Mouse (Mus musculus): ENCODE measurements around the gene Tk1. TPM values are rescaled to one million over a fixed set of nuclear protein-coding genes. Genes with fewer than 3 reads are reported as not detected.

The Tk1 gene
- polyA plus RNA-seq, 1 experiment from 2014 or later, result 120 TPM

DNA sequence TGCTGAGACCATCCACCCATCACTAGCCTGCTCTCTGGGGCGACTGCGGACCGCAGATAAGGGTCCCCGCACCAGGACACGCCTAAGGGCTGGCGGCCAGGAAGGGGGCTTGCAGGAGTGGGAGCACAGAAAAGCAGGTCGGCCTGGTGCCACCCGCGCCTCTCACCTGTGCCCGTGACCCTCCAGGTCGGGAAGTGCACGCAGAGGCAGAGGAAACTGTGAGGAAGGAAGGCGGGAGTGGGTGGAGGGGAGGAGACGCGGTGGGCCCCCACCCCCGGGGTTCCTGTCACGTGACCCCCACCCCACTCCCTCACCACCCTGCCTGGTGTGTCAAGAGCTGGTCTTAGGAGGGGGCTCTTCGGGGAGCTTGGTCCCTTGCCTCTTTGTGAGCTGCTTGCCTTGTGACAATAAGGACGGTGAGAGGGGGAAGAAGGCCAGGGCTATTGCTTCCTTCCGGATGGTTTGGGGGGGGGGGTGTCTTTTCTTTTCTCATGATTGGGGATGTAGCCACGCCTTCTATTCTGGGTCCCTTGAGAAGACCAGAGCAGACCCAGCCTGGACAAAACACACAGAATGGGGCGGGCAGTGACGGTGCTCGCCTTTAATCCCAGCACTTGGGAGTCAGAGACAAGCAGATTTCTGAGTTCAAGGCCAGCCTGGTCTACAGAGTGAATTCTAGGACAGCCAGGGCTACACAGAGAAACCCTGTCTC is 43.7 kb downstream of the Tk1 start, which contains the start of the genes Tmc8 and Tmc6:
TSS of gene Tmc8 (plus strand) at position 84 of the 712 bp plus-strand sequence.
TSS of gene Tmc6 (minus strand) at position 206 of the 712 bp plus-strand sequence.
- peak within 1 kb of the TSS; percentile 61 for H3K4me3 ChIP-seq (replicated peaks; ENCODE audit: low read length)
- H3K27me3 ChIP-seq (ENCODE audit: control insufficient read depth, insufficient read depth, low read length), result no peaks in the 10 kb centered on the region
- peak within 1 kb of the TSS; percentile 97 for H3K27ac ChIP-seq (ENCODE audit: low read length)
- H3K9me3 ChIP-seq (replicated peaks; ENCODE audit: control insufficient read depth, low read length), result no peaks in the 10 kb centered on the region
- H3K4me2 ChIP-seq (ENCODE audit: low read depth, low read length), result peak within 1 kb of the TSS; percentile 83
- H3K36me3 ChIP-seq (ENCODE audit: control insufficient read depth, insufficient read depth, low read length), result no peaks in the 10 kb centered on the region
- ATAC-seq (ENCODE audit: insufficient read depth, low FRiP score), result no peak; the same call in 1 of the 2 replicates
- H3K4me1 ChIP-seq (ENCODE audit: control insufficient read depth, insufficient read depth, low read length), result peaks cover 43% of the 10 kb centered on the region
- H3K9ac ChIP-seq (ENCODE audit: low read length), result peak within 1 kb of the TSS; percentile 56
- 46% methylated on average over 24 of the region's 24 CpGs for WGBS

DNA sequence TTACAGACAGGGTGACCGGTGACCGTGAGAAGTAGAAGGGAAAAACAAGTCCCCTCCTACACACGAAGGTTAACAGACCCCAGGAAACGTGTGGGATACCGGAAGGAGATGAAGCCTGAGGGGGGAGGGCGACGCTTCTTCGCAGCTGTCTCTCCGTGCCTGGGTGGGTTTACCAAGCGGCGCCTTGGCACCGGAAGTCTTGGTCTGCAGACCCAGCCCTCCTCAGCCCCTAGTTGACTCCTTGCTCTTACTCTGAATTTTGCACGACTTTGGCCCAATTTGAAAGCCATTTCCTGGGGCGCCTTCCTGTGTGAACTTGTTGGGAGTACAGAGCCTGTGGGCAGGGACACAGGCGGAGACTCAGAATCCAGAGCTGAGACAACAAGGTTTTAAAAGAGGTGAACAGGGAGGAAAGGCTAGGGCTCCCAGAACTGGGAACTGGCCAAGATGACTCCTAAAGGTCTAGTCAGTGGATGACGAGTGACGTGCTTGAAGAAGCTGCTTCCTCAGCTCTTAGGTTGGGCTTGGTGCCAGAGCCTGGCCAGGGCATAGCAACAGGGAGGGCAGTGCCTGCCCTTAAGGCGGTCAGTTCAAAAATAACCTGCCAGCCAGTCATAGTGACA is 44.6 kb downstream of the Tk1 start:
- H3K27me3 ChIP-seq (ENCODE audit: control insufficient read depth, insufficient read depth, low read length), result no peaks in the 10 kb centered on the region
- peak overlapping the region; percentile 61 for H3K4me3 ChIP-seq (replicated peaks; ENCODE audit: low read length)
- H3K36me3 ChIP-seq (ENCODE audit: control insufficient read depth, insufficient read depth, low read length), result no peaks in the 10 kb centered on the region
- H3K9ac ChIP-seq (ENCODE audit: low read length), result peak overlapping the region; percentile 56
- H3K4me1 ChIP-seq (ENCODE audit: control insufficient read depth, insufficient read depth, low read length), result peaks cover 43% of the 10 kb centered on the region
- WGBS, result 17% methylated on average over 18 of the region's 18 CpGs
- peak overlapping the region; percentile 83 for H3K4me2 ChIP-seq (ENCODE audit: low read depth, low read length)
- H3K9me3 ChIP-seq (replicated peaks; ENCODE audit: control insufficient read depth, low read length), result no peaks in the 10 kb centered on the region
- H3K27ac ChIP-seq (ENCODE audit: low read length), result peak overlapping the region; percentile 97
- ATAC-seq (ENCODE audit: insufficient read depth, low FRiP score), result peak; percentile 3; the same call in 1 of the 2 replicates

DNA sequence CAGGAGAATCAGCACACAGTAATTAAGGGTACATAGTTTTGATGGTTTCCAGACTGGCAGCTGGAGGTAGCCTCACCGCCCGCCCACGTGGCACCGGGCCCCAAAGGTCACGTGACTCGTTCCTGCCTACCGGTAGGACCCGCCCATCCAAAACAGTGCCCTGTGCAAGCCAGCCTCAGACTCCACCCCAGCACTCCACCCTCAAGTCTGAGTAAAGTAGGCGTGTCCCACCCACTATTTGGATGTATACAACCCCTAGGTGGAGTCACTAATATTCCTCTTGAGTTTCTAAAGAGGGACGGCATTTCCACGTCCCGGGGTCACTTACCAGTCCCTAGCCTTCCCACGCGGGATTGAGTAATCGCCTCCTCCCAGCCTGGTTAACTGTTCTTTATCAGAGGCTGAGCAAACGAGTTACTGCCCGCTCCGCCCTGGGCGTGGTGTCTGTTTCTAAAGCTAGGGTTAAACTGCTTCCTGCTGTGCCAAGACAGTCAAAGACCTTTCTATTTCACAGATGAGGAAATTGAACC is 45.2 kb downstream of the Tk1 start:
- peaks cover 43% of the 10 kb centered on the region for H3K4me1 ChIP-seq (ENCODE audit: control insufficient read depth, insufficient read depth, low read length)
- WGBS, result 3% methylated on average over 19 of the region's 19 CpGs
- ATAC-seq (ENCODE audit: insufficient read depth, low FRiP score), result peak; percentile 84
- H3K9ac ChIP-seq (ENCODE audit: low read length), result peak overlapping the region; percentile 82
- no peaks in the 10 kb centered on the region for H3K27me3 ChIP-seq (ENCODE audit: control insufficient read depth, insufficient read depth, low read length)
- H3K9me3 ChIP-seq (replicated peaks; ENCODE audit: control insufficient read depth, low read length), result no peaks in the 10 kb centered on the region
- H3K36me3 ChIP-seq (ENCODE audit: control insufficient read depth, insufficient read depth, low read length), result no peaks in the 10 kb centered on the region
- H3K4me3 ChIP-seq (replicated peaks; ENCODE audit: low read length), result peak overlapping the region; percentile 61
- peak overlapping the region; percentile 97 for H3K27ac ChIP-seq (ENCODE audit: low read length)
- H3K4me2 ChIP-seq (ENCODE audit: low read depth, low read length), result peak overlapping the region; percentile 83

DNA sequence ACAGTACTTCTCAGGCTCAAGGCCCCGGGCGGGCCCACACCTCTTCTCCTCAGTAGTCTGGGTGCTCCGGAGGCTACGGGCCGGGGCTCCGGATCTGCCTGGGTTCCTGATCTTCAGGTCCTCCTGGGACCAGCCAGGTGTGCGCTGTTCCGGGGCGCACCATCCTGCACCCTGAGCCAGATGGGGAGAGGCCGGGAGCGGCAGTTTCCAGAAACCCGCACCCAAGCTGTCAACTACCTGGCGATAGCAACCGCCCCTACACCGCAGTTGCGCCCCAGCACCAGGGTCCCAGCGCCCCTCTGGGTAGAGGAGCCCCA is 45.7 kb downstream of the Tk1 start:
- no peaks in the 10 kb centered on the region for H3K27me3 ChIP-seq (ENCODE audit: control insufficient read depth, insufficient read depth, low read length)
- H3K9me3 ChIP-seq (replicated peaks; ENCODE audit: control insufficient read depth, low read length), result no peaks in the 10 kb centered on the region
- H3K4me3 ChIP-seq (replicated peaks; ENCODE audit: low read length), result peak overlapping the region; percentile 61
- peaks cover 43% of the 10 kb centered on the region for H3K4me1 ChIP-seq (ENCODE audit: control insufficient read depth, insufficient read depth, low read length)
- ATAC-seq (ENCODE audit: insufficient read depth, low FRiP score), result peak; percentile 12; the same call in 1 of the 2 replicates
- H3K4me2 ChIP-seq (ENCODE audit: low read depth, low read length), result peak overlapping the region; percentile 83
- peak overlapping the region; percentile 82 for H3K9ac ChIP-seq (ENCODE audit: low read length)
- WGBS, result 4% methylated on average over 17 of the region's 17 CpGs
- H3K27ac ChIP-seq (ENCODE audit: low read length), result peak overlapping the region; percentile 97
- H3K36me3 ChIP-seq (ENCODE audit: control insufficient read depth, insufficient read depth, low read length), result no peaks in the 10 kb centered on the region

DNA sequence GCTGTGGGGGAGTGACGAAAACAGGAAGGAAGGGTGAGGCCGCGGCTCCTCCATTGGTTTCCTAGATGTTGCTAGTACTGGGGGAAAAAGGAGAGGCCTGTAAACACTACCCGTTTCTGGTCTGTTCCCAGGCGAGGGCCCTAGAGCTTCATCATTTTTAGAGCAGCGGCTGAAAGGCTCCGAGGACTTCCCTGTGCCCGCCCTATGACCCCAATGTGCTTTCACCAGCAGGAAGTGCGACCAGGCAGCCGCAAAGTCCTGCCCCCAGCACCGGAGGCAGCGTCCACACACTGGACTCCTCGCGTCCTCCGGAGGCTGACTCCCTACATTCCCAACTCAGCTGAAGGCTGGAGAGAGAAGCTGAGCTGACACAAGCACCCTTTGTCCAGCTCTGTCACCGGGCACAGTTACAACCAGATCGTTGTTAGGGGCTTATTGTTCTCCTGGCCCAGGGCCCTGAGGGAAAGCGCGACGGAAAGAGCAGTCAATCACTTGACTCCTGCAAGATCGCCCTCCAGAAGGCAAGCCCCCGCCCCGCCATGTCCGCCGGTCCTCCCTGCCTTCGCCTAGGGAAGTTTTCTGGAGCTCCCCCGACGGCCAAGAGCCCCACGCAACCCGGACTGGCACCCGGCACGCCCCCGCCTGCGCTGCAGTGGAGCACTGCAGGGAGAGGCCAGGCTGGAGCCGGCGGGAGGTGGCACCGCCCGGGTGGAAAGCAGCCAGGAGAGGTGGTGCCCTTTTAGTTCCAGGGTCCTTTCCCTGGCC is 46.3 kb downstream of the Tk1 start:
- Histone ChIP-seq H3K36me3 (ENCODE audit: control insufficient read depth, insufficient read depth, low read length) (no peaks in the 10 kb centered on the region), H3K27ac (ENCODE audit: low read length) (peak overlapping the region; percentile 97), H3K27me3 (ENCODE audit: control insufficient read depth, insufficient read depth, low read length) (no peaks in the 10 kb centered on the region), H3K4me2 (ENCODE audit: low read depth, low read length) (peak overlapping the region; percentile 83), H3K9ac (ENCODE audit: low read length) (peak overlapping the region; percentile 82), H3K4me3 (replicated peaks; ENCODE audit: low read length) (peak overlapping the region; percentile 61), H3K9me3 (replicated peaks; ENCODE audit: control insufficient read depth, low read length) (no peaks in the 10 kb centered on the region), H3K4me1 (ENCODE audit: control insufficient read depth, insufficient read depth, low read length) (peaks cover 43% of the 10 kb centered on the region)
- 4% methylated on average over 38 of the region's 38 CpGs for WGBS
- ATAC-seq (ENCODE audit: insufficient read depth, low FRiP score), result peak; percentile 17; the same call in 1 of the 2 replicates

DNA sequence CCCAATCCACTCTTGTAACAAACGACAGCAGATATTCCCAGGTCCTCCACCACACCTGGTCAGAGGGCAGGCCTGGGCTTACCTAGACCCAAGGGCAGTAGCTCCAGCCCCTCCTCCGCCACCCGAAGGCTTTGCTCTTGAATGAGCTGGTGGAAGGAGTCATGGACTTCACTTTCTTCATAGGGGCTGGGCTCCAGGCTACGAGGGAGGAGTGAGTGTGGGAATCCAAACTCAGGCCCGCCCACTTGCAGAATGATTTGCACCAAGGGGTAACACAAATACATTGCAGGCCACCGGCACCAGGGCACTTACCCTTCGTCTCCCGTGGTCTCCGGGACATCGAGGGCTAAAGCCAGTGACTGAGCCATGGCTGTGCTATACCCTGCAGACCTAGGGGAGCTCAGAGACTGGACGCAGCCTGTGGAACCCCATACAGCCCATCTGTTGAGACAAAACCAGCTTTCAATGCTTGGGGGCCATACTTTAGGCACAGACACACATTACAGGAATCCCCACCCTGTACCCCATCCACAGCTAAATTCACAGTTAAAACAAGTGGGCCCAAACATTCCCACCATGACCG is 47.0 kb downstream of the Tk1 start:
- Histone ChIP-seq H3K4me1 (ENCODE audit: control insufficient read depth, insufficient read depth, low read length) (peaks cover 43% of the 10 kb centered on the region), H3K27me3 (ENCODE audit: control insufficient read depth, insufficient read depth, low read length) (no peaks in the 10 kb centered on the region), H3K9ac (ENCODE audit: low read length) (peak overlapping the region; percentile 82), H3K4me2 (ENCODE audit: low read depth, low read length) (peak overlapping the region; percentile 83), H3K9me3 (replicated peaks; ENCODE audit: control insufficient read depth, low read length) (no peaks in the 10 kb centered on the region), H3K4me3 (replicated peaks; ENCODE audit: low read length) (peak overlapping the region; percentile 61), H3K36me3 (ENCODE audit: control insufficient read depth, insufficient read depth, low read length) (no peaks in the 10 kb centered on the region; the same call in 1 of the 2 replicates), H3K27ac (ENCODE audit: low read length) (peak overlapping the region; percentile 97)
- ATAC-seq (ENCODE audit: insufficient read depth, low FRiP score), result no peak
- WGBS, result 46% methylated on average over 12 of the region's 12 CpGs

DNA sequence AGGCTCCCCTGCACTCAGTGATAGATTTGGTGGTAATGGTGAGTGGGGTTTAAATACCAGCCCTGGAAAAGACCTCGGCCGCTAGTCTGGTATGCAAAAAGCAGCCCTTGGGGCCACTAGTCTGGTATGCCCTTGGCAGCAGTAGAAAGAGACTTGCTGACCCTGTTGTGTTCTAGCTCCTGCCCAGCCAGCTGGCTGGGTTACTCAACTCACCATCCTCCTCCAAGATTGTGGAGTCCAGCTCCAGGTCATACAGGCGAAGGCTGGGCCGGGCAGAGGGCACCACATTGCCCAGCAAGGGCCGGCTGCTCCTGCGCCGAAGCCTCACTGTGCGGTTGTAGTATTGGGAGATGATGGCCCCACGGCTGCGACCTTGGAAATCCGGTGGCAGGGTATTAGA is 47.9 kb downstream of the Tk1 start:
- WGBS, result 90% methylated on average over 11 of the region's 11 CpGs
- H3K9me3 ChIP-seq (replicated peaks; ENCODE audit: control insufficient read depth, low read length), result no peaks in the 10 kb centered on the region
- H3K4me2 ChIP-seq (ENCODE audit: low read depth, low read length), result no peak overlapping the region
- no peak overlapping the region for H3K4me3 ChIP-seq (replicated peaks; ENCODE audit: low read length)
- H3K27ac ChIP-seq (ENCODE audit: low read length), result no peak overlapping the region
- ATAC-seq (ENCODE audit: insufficient read depth, low FRiP score), result no peak
- no peaks in the 10 kb centered on the region; the same call in 1 of the 2 replicates for H3K36me3 ChIP-seq (ENCODE audit: control insufficient read depth, insufficient read depth, low read length)
- H3K4me1 ChIP-seq (ENCODE audit: control insufficient read depth, insufficient read depth, low read length), result peaks cover 37% of the 10 kb centered on the region
- no peaks in the 10 kb centered on the region for H3K27me3 ChIP-seq (ENCODE audit: control insufficient read depth, insufficient read depth, low read length)
- no peak overlapping the region for H3K9ac ChIP-seq (ENCODE audit: low read length)

DNA sequence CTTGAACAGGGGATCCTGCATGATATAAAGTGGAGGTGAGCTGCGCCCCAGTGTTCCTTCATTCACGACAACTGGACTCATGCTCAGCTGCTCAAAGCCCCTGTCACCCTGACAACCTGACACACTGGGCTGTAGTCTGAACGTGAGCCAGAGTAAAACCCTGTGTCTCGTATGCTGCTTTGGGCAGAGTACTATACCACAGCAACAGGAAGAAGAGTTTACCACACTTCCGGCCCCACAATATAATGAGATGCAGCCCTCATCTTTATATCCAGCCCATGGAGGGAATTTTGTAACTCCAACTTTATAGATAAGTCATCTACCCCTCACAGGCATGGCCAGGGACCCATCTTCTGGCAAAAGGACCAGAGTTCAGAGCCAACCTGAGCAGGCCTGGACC is 48.8 kb downstream of the Tk1 start:
- no peak overlapping the region for H3K4me2 ChIP-seq (ENCODE audit: low read depth, low read length)
- WGBS, result 83% methylated on average over 5 of the region's 5 CpGs
- no peak for ATAC-seq (ENCODE audit: insufficient read depth, low FRiP score)
- H3K27ac ChIP-seq (ENCODE audit: low read length), result no peak overlapping the region
- no peak overlapping the region for H3K4me3 ChIP-seq (replicated peaks; ENCODE audit: low read length)
- H3K9ac ChIP-seq (ENCODE audit: low read length), result no peak overlapping the region
- peaks cover 31% of the 10 kb centered on the region for H3K4me1 ChIP-seq (ENCODE audit: control insufficient read depth, insufficient read depth, low read length)
- no peaks in the 10 kb centered on the region for H3K27me3 ChIP-seq (ENCODE audit: control insufficient read depth, insufficient read depth, low read length)
- no peaks in the 10 kb centered on the region; the same call in 1 of the 2 replicates for H3K36me3 ChIP-seq (ENCODE audit: control insufficient read depth, insufficient read depth, low read length)
- H3K9me3 ChIP-seq (replicated peaks; ENCODE audit: control insufficient read depth, low read length), result no peaks in the 10 kb centered on the region

Measured in stomach, embryonic 16.5 days (tissue).